Mouse (Mus musculus) heart, postnatal 14 days (tissue): ENCODE results near the gene Rab3ip. TPM values are rescaled to one million over a fixed set of nuclear protein-coding genes. Genes with fewer than 3 reads are reported as not detected.

Experiments
- DNase-seq, 2 experiments: peaks; one replicate each; pipeline ENCODE4 v3.0.0; 2021 to 2022
- intact Hi-C: fragments of 180-260 bp; cut with DNase I; formaldehyde crosslinking; loops from one replicate; pipeline ENCODE4 v1.15.1; 2025
- total RNA-seq, 2 experiments: library from RNA; stranded (reverse); gene quantifications; 2 replicates each; pipeline ENCODE4 v1.2.3; 2021

The Rab3ip gene
- total RNA-seq, 2 experiments from 2014 or later, result 78.8 to 87.1 TPM

DNA sequence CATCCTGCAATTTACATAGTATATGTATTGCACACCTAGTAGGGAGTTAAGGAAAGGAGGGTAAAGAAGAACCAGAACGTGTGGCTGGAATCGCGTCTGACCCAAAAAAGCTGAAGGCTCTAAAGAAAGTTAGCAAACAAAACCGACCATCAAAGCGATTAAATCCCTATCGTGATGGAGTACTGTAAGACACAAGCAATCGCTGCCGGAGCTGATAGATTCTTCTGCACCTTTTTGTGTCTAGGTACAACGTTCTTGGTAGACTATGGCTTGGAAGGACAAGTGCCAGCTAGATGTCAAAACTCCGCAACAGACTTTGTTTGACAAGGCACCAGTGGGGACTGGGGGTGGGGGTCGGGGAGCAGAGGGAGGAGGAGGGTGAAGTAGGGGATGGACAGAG lies 13.5 kb upstream of the Rab3ip start:
- DNase-seq, result no peak
- intact Hi-C loops, result no loop called here

DNA sequence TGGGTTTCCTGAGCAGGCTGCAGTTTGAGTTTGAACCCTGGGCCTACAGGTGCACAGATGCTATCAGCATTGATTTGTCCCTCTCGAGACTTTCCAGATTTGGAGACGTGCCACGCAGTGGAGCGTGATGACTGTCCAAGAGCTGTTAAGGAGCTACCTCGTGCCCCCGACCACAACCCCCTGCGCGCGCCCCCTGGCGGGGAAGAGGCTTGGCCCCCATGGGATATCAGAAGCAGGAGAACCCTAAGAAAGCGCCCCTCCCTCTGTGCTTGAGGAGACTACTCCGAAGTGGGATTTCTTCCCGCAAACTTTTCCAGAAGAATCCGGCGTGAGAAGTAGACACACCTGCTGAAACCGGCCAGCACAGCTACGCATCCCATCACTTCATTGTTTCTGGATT lies 12.2 kb upstream of the Rab3ip start:
- intact Hi-C loops, result no loop called here
- no peak for DNase-seq

DNA sequence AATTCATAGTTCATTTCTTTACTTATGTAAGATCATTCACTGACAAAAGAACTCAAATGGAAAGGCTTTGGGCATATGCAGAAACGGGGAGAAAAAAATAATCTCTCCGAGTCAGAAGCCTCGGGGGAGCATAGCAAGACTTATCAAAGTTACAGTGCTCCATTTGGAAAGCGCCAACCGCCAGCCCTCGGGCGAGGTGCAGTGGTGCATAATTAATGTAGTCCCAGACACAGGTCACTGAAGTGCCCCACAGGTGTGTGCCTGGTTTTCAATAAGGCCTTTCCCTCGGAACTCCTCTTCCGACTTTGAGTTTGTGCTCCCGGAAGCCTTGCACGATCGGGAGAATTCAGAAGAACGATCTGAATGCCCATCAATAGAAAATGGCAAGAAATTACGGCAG lies 11.6 kb upstream of the Rab3ip start:
- intact Hi-C loops, result no loop called here
- no peak for DNase-seq

DNA sequence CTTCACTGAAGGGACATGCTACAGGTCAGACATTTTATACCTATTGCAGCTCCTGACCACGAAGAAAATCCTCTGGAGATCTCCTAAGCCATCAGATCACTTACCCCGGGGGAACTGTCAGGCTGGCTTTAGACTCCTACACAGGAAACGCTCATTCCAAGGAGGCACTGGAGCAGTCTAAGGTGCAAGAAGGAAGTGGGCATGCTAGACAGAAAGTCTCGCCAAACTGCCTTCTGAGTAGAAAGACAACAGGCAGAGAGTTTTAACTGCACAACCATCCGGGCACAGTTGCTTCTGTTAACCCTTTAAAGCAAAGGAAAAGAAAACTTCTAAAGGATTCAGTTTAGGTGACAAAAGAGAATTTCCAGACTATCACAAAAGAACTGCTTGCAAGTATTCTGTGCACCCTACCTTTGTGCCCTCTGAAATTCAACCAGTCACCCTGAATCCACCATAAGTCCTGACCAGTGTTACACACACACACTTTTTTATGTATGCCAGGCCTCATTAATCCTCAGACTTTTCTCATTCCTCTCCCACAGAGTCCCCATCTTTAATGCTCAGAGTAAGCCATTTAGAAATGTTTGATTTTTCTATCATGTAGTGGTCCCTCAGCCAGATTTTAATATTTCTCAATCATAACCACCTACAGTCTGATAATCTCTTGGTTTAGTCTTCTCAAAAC lies 7.4 kb upstream of the Rab3ip start:
- intact Hi-C loops, result no loop called here
- DNase-seq, result no peak

DNA sequence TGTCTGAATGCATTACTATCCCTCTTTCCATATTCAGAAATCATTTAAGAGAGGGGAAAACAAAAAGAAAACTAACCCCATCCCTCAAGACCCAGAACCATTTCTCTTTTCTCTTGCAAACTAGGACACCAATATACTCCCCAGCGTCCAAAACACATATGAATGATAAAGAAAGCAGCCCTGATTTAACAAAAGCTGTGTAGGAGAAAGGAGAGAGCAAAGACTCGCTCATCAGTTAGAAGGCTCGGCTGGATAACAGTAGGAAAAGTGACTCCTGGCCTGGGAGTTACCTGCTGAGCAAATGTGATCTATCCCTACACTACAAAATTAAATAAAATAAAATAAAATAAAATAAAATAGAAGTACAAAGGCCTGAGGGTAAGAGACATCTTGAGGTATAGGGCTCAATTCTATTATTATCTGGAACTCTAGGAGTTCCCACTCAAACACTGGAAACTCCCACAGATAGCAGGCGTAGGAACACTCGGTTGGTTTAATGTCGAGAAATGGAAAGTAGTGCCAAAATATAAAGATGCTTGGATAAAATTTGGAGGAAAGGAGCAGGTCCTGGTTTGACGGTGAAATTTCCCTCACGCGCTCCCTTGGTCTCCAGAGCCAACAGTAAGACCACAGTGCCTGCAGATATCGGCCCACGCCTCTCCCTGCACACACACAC lies 6.1 kb upstream of the Rab3ip start:
- DNase-seq, result no peak
- intact Hi-C loops, result no loop called here

DNA sequence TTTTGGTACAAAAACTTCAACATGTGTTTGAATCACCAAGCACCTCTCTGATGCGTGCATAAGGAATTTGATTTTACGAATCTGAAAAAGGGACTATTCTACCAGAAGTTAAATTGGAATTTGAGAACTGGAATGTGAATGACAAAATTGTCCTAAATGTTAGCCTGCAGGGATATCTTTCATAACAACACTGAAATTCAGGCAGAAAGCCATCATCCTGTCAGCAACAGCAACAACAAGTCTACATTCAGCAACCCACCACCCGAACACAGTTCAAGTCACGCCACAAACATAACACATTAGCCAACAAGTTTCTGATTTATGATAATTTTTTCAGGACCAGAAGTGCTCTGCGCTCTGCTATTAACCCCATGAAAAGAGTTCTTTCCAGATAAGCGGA lies 4.6 kb upstream of the Rab3ip start:
- no peak for DNase-seq
- intact Hi-C loops, result no loop called here

DNA sequence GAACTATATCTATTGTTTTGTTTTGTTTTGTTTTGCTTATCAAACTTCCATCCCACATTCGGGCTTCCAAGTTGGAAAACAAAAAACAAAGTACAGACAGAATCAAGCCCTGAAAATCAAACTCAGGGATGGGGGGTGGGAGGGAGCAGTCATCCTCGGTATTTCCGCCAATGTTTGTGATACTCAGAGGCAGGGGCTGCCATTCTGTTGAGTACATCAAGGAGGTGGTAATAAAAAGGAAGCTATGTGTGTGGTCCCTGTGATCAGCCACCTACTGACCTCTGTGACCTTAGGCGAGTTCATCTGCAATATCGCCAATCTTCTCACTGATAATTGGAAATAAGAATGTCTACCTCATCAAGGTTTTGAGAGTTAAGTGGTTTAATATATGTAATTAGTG lies 317 bp upstream of the Rab3ip start:
- intact Hi-C loops, result no loop called here
- no peak for DNase-seq

DNA sequence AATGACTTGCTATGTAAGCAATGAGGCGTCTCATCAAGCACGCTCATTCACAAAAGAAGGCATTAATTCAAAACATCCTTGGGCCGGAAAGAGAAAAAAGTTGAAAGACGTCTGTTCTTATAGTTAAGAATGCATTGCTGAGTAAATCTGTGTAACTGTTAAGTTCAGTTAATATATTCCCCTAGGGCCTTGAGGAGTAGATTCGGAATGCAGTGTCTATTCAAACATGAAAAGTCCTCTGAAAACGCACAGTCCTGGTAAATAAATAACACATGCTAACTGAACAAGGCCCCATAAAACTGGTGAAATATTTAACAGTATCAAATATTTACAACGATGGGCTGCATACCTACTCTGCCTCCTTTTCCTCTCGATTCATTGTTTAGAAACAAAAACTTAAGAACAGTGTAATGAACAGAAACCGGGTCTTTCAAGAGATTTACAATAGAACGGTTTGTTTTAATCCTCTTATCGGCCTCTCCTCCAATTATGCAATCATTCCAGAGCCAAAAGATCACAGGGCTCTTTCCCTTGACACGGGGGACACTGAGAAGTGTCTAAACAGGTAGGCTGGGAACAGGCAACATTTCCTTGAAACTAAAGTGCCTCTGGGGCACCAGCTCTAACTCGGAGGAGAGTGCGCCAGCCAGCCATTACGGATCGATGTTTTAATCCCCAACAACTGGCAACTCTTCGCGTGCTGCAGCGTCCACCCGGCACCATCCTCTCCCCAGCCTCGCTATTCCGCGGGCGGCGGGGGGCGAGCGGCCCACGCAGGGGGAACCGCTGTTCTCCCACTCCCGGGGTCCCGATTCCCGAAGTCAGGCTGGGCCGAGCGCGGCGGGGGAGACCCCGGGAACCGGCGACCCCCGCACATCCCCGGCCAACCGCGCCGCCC lies 1.2 kb downstream of the Rab3ip start:
- intact Hi-C loops, result loop anchor here (5.0 to 10.0 kb wide), 2 partner anchors 85 to 258 kb away; no protein-coding TSS in a partner anchor
- DNase-seq, result no peak

DNA sequence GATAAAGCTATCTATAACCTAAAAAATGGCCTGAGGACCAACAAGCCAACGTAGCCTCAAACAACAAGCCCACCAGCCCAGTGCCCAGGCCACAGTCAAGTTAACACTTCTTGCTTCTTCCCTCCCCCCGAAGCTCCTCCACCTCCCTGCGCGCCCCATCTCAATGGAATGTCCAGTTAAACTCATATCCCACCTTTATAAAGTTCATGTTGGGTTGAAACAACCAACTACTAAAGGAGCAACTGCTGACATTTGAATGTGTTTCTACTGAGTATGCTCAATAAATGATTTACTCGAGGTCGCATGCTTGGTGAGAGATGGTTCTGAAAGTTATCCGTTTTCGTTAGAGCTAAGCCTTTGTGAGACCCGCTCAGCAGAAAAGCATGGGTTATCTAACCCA lies 2.2 kb downstream of the Rab3ip start:
- DNase-seq, result no peak
- intact Hi-C loops, result loop anchor here (5.0 to 10.0 kb wide), 2 partner anchors 86 to 259 kb away; no protein-coding TSS in a partner anchor

DNA sequence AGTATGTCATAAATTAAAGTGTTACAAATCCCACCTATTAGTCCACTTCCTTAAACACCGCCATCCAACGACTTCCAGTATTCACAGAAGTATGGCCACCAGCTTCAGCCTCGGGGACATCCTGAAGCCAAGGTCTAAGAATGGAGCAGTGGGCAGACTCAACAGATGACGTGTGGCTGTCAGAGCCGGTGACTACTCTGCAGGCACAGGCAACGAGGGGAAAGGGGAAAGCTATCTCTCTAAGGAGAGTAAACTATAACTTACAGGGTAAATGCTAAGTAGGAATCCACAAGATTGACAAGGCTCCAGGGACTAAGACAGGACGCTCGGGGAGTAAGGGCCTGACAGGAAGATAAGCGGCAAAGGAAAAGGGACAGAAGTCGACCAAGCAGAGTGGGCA lies 5.6 kb downstream of the Rab3ip start:
- DNase-seq, result no peak
- intact Hi-C loops, result loop anchor here (5.0 to 10.0 kb wide), 2 partner anchors 90 to 262 kb away; no protein-coding TSS in a partner anchor

DNA sequence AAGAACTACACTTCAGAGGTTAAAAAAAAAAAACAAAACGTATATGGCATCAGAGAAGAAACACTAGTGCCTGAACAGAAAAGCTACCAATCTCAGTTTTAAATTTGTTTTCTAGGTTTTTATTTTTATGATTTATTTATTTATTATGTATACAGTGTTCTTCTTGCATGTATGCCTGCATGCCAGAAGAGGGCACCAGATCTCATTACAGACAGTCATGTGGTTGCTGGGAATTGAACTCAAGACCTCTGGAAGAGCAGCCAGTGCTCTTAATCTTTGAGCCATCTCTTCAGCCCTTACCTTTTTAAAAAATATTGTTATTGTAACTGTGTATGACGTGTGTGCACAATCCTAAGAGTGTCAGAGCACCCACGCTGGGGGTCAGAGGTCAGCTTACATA lies 6.4 kb downstream of the Rab3ip start:
- no peak for DNase-seq
- intact Hi-C loops, result loop anchor here (10.0 kb wide), 1 partner anchor 91 kb away; no protein-coding TSS in a partner anchor

DNA sequence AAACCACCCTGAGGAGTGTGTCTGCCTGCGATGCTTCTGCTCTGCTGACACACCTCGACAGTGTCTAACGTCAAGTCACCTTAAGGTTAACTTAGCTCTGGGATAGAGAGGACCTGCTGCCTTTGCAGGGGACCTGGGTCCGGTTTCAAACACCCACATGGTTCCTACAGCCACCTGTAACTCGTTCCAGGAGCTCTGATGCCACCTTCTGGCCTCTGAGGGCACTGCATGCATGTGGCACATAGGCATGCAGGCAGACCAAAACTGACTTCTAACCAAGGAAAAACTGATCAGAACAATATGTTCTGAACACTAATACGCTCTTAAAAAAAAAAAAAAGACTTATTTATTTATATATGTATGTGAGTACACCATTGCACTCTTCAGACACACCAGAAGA lies 7.5 kb downstream of the Rab3ip start:
- peak in 1 of 2 experiments; percentile 29 for DNase-seq
- intact Hi-C loops, result loop anchor here (10.0 kb wide), 1 partner anchor 92 kb away; no protein-coding TSS in a partner anchor

DNA sequence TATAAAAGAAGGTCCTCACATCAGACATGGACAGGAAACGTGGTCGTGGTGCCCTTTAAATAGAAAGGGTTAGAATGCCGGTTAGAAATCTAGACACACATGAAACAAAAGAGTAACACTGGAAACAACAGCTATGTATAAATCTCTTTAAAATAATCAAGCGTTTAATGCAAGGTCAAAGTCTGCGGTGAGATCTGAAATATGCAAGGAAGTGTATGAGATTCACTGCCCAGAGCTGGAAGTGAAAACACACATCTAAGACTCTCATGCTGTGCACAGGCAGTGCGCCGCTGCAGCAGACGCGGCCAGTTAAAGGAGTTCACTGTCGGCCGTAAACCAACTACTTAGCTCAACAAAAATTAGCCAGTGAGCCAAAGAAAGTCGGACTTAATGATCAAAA lies 15.5 kb downstream of the Rab3ip start:
- intact Hi-C loops, result no loop called here
- DNase-seq, result no peak

DNA sequence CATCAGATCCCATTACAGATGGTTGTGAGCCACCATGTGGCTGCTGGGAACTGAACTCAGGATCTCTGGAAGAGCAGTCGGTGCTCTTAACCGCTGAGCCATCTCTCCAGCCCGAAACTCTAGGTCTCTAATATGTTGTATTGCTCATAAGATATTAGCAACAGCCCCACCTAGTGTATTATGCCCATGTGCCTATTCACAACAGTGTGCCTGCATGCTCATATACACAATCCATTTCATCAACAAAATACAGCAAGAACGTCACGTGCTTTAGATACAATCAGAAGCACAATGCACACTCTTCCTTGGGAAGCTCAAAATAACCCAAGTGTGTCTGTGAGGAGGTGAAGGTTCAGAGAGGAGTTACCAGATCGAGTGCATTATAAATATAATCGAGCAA lies 16.8 kb downstream of the Rab3ip start:
- intact Hi-C loops, result no loop called here
- DNase-seq, result no peak

DNA sequence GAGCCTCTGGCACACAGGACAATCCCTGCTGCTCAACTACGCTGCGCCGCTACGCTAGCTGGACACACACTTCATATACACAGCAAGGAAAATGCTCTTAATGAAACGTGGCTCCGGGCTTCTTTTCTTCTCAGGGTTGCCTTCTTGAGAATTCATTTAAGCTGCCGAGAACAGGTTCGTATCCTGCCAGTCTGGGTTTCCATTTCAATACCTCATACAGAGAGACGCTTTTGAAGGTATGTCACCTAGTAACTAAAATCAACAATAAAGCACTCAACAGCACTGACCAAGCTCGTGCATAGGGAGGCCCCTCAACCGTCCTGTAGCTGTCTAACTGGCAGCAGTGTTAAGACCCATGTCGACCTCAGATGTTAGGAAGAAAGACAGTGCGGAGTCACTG lies 18.2 kb downstream of the Rab3ip start:
- intact Hi-C loops, result no loop called here
- no peak for DNase-seq

DNA sequence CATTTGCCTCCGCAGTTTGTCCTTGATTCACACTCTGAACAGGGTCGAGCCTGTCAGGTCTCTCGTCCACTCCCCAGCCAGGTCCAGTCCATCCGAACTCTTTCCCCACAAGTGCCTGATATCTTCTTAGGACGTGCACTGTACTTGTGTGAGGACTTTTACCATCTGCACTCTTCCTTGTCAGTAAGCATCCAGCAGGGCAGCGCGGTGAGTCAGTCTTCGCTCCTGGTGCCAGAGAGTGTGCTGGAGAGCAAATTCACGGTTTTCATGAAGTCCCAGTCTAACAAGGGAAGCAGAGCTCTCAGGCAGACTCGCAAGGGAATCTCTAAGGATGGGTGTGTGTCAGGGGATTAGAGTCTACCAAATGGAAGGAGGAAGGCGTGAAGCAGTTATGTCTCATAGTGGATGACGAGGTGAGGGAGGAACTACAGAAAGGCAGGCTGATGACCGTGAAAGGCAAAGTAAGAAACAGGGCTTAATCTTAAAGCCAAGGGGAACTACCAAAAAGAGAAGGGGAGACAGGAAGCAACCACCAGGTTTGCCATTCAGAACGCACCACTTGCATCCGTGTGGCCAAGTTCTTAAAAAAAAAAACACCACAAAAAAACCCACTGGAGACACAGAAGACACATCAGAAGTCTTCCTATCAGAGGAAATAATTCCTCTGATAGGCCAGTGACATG lies 18.9 kb downstream of the Rab3ip start:
- intact Hi-C loops, result no loop called here
- DNase-seq, result no peak

DNA sequence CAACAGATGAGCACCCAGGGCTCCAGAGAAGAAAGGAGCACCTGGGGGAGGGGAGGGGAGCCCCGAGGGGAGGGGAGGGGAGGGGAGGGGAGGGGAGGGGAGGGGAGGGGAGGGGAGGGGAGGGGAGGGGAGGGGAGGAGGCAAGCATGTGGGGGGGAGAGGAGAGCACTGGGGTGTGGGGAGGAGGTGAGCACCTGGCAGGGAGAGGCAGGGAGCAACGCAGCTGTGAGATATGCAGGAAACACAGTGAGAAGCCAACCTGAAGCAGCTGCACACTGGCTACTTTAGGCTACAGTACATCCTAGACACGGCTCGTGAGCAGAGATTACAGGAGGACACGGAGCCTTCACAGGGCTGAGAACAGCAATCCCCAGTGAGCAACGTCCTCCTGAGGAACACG lies 19.6 kb downstream of the Rab3ip start:
- DNase-seq, result no peak

DNA sequence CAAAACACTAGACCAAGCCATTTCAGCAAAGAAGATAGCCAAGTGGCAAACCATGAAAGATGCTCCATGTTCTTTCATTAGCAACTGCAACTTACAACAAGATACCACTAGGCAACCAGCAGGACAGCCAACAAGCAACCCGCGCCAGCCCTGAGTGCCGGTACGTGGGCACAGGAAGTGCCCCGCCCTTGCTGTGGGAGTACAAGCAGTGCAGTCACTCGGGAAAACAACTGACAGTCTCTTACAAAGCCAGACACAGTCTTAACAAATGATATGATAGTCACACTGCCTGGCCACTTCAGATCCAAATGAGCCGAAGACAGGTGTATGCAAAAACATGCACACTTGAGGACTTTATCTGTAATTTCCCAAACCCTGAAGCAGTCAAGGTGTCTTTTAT lies 20.1 kb downstream of the Rab3ip start:
- DNase-seq, result peak in 1 of 2 experiments; percentile 29
- intact Hi-C loops, result no loop called here

More for the DNA sequence above, 19.6 kb downstream of the Rab3ip start:
- intact Hi-C loops, result no loop called here

DNA sequence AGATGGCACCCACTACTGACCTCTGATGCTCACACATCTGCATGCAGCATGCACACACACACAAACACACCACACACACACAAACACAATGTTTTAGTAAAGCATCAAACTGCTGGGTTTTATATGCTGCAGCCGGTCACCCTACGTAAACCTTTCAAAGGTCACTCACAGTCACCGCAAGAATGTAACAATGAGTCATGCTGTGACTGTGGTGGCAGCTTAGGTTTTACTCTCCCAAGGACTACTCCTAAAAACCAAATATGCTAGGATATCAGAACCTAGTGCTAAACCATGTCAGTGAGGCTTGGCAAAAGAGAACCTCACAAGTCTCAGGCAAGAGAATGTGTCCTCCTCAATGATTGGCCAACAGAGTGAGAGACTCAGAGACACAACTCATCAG lies 21.7 kb downstream of the Rab3ip start:
- DNase-seq, result no peak
- intact Hi-C loops, result no loop called here

DNA sequence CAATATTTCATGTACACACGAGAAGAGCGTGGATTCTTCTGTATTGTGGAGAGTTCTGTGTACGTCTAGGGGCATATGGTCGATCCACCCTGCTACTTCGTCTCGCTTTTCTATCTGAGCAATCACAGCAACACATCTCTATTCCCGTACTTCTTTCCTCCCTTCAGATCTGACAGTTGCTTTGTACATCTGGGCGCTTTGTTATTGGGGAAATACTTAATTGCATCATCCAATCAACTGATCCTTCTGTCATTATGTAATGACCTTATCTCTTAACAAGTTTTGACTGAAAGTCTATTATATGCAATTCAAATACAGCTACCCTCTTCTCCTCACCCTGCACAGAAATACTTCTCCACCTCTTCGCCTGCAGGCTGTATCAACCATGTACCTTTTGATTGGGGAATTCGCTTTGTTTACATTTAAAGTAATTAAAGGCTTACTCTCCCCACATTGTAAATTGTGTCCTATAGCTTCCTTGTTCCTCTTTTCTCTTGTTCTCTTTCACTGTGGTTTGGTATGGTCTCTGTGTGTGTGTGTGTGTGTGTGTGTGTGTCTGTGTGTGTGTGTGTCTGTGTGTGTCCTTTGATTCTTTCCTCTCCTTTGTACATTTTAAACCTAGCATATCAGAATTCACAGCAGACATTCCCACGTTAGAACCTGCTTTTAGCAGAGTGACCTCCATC lies 24.0 kb downstream of the Rab3ip start:
- DNase-seq, result no peak
- intact Hi-C loops, result no loop called here
